Mouse (Mus musculus) thymus, adult 2 months (tissue): ENCODE measurements at regions not wholly inside any gene's neighbourhood (a gene's known extent, or its start where the extent isn't known, plus 50 kb on each side); places are given as distances from the start of the nearest gene placed in this dataset.

Source experiments
- CTCF ChIP-seq: fragments of 200-500 bp; IDR thresholded peaks from 2 replicates; pipeline ENCODE4 v1.5.1; 2012; ENCODE audit warnings: mild to moderate bottlenecking, control low read depth, low read length, moderate library complexity, borderline replicate concordance; ENCODE audit not compliant: control insufficient read depth, poor library complexity, insufficient read depth; ENCODE audit errors: extremely low read depth
- POLR2A ChIP-seq: fragments of 200-500 bp; IDR thresholded peaks from 2 replicates; pipeline ENCODE4 v1.6.1; 2012; ENCODE audit warnings: mild to moderate bottlenecking, low read length, control low read depth, moderate library complexity; ENCODE audit not compliant: control insufficient read depth, poor library complexity, insufficient read depth; ENCODE audit errors: extremely low read depth

- no peak for TF ChIP-seq POLR2A
- TF ChIP-seq CTCF, result no peak
Observed at GRCm38 (mm10) chr2:47891366-47891765, 922.5 kb upstream of the Acvr2a start.
